Mouse (Mus musculus): ENCODE data around the gene Tmem135.

- TF ChIP-seq CTCF (IDR thresholded peaks at IDR 0.05; ENCODE audit: borderline replicate concordance, control insufficient read depth, extremely low read depth, insufficient read depth, low read length, poor library complexity): no peak
- no peak for TF ChIP-seq POLR2A (IDR thresholded peaks at IDR 0.05; ENCODE audit: control insufficient read depth, extremely low read depth, insufficient read depth, low read length, poor library complexity)
These were observed 263.3 kb downstream of the Tmem135 start for GRCm38 (mm10) chr7:89140640-89141300.
